Mouse (Mus musculus) kidney, postnatal 10 days (tissue): ENCODE measurements around the gene Gm20716.

Experiments
- DNase-seq: peaks from one replicate; pipeline ENCODE4 v3.0.0; 2021; ENCODE audit warnings: mixed read lengths

The Gm20716 gene

GRCm38 (mm10) chr2:168230026-168230728 is at the start of gene Gm20716, which contains the start of the genes Dpm1 and Mocs3:
Gene Gm20716, minus strand, starts transcription at chr2:168230364.
Gene Dpm1, minus strand, starts transcription at chr2:168230591.
Gene Mocs3, plus strand, starts transcription at chr2:168230622.
- peak; percentile 92 for DNase-seq

- DNase-seq = peak; percentile 86
Measured at GRCm38 (mm10) chr2:168274374-168274935, 44.3 kb upstream of the Gm20716 start.

GRCm38 (mm10) chr2:168273387-168273786 is 43.2 kb upstream of the Gm20716 start:
- no peak for DNase-seq

DNA sequence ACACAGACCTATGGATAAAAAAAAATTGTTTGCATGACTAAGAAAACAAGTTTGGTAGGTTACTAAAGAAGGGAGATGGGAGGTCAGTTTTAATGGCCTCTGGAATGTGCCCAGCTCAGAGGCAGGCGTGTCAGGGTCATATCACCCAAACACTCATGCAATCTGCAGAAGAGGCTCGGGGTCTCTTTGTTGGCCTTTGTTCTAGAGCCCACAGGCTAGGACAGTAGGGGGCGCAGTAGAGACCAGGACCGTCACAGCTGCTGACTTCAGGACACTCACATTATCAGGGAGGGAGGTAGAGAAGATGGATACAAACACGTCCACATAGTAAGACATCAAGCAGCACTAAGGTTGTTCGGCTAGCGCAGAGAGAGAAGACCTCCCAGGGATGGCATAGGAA is 37.9 kb upstream of the Gm20716 start:
- peak; percentile 64 for DNase-seq

DNA sequence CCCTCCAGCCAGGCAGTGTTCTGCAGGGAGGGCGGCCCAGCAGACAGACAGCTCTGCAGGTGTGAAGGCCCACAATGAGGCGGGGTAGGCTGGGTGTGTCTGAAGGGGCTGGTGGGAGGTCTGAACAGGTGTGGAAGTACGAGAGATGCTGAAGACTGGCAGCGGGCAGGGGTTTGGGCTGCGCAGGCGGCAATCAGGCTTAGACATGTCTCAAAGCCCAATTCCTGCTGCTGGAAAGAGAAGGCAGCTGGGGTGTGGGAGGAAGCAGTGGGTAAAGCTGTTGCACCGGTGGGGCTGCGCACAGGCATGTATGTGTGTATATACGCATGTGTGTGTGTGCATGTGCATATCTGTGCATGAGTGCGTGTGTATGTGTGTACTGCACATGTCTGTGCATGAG is 30.7 kb upstream of the Gm20716 start:
- no peak for DNase-seq

DNA sequence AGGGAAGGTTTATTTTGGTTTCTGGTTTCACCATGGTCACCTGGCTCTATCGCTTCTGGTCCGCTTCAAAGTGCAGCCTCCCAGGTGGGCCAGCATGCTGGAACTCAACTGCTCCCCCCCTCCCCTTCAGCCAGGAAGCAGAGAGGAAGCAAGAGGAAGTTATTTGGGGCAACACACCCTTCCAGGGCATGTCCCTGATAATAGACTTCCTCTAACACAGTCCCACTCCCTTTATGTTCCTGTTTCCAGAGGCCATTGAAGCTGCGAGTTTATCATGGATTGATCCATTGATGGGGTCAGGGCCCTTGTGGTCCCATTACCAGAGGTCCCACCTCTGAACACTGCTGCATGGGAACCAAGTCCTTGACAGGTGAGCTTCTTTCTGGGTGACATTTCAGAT is 30.0 kb upstream of the Gm20716 start:
- no peak for DNase-seq

- DNase-seq = no peak
Measured at GRCm38 (mm10) chr2:168259046-168259445, 28.9 kb upstream of the Gm20716 start.

- DNase-seq = no peak
Measured at GRCm38 (mm10) chr2:168257188-168257587, 27.0 kb upstream of the Gm20716 start.

DNA sequence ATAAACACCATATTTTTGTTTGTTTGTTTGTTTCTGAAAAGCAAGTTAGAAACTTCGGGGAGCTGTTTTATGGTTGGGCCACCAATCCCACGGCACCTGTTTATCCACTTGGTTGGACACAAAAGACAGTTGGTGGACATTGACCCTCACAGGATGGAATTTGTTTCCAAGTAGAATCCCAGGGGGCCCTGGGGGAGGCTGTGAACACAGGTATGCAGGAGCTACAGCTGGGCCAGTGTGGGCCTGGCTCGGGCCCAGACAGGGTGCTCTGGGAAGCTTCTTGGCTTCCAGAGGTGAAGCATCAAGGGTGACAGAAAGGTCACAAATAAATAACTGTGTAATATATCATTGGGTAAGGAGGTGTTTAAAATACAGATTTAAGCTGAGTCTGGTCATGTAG is 26.3 kb upstream of the Gm20716 start:
- DNase-seq = peak; percentile 63

DNA sequence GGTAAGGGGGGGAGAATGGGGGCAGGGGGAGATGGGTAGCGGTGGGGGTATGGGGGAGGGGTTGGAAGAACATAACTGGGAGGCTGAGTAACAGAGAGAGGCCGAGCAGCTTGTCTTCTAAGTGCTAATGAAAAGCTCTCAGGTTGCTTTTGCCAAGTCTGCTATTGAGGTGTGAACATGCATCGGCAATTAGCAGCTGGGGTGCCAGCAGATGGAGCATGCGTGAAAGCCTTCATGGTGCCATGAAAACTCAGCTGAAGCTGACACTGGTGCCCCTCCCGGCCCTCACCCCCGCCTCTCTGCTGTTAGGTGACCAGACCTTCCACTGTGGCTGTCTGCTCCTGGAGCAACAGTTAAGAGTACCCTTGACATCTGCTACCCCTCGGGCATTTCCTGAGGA is 23.7 kb upstream of the Gm20716 start:
- DNase-seq = no peak

DNA sequence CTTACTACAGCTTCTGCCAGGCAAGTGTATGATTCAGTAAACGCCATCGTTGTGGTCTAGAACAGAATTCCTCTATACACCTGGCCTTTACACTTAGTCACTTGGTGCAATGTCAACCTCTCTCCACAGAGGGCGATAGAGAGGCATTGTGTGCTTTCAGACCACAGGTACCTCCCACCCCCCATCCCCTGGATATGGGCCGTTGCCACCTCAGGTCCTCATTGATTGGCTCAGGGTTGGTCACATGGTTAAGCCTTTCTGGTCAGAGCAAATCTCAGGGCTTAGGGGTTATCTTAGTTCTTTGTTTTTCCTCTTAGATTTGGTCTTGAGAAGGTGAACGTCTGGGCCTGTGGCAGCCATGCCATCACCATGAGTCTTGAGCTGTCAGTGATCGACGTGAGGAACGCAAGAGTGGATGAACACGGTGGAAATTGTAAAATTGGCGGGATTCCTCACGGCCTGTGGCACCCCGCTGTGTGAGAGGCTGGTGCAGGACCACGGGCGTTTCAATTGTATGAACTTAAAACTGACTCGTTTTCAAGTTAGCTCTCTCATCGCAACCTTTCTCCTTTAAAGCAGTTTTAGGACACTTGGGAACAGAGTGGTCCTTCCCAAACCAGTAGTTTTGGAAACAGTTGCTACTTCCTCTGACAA is 22.6 kb upstream of the Gm20716 start:
- peak; percentile 55 for DNase-seq

- peak; percentile 91 for DNase-seq
Measured at GRCm38 (mm10) chr2:168250270-168250669, 20.1 kb upstream of the Gm20716 start.

- peak; percentile 49 for DNase-seq
Measured at GRCm38 (mm10) chr2:168248856-168249245, 18.7 kb upstream of the Gm20716 start.

DNA sequence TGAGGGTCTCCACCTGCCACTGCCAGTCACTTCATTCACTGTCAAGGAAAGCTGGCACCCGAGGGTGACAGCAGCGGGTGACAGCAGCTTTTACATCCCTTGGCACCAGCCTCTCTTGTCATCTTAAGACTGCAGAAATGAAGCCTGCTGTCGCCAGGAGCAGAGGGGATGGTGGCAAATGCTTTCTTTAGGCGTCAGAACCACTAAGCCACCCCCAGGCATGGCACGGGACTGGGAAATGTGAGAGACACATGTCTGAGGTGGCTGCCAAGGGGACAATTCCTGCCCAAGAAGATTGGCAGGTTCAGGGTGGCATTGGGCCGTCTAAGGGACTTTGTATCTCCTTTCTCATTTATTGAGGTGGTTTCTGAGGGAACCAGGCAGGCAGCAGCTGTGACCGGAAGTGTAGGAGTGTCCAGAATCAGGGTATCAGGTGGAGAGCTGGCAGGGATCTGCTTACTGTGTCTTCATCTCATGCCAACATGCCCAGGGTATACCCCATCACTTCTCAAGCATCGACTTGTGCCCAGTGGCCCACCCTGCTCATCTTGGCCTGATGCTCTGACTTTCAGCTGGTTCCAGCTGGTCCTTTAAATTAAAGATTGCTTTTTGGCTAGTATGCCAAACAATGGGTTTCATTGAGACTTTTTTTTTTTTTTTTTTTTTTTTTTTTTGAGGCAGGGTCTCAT is 18.1 kb upstream of the Gm20716 start:
- no peak for DNase-seq

DNA sequence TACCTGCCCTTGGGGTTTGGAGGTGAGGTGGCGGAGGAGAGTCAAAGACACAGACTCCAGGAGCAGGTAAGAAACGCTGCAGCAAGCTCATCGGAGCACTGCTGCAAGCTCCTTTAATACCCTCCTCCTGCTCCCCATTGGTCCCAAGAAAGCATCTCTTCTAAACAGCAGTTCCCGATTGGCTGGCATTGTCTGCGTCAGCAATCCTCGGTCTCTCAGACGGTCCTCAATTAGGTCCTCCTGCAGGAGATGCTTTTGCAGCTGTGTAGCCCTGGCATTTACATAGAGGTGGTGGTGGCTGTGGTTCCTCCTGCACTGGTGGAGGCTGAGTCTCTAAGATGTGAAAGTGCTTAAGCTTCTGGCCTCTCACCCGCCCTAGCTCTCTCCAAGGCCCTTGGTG is 15.4 kb upstream of the Gm20716 start:
- no peak for DNase-seq

DNA sequence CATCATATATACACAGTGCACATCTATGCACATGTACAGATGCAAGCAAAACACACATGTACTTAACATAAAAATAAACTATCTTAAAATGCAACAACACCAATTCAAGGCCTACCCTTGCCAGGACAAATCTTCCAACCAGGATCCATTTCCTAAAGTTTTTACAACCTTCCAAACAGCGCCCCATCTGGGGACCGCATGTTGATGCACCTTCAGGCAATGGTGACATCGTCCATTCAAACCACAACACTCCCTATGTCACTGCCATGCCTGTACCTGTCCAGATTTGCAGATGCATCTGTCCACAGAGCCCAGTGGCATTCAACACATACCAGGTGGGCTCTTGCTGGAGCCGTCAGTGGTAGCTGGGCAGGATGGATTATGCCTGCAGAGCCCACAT is 13.1 kb upstream of the Gm20716 start:
- DNase-seq = no peak

DNA sequence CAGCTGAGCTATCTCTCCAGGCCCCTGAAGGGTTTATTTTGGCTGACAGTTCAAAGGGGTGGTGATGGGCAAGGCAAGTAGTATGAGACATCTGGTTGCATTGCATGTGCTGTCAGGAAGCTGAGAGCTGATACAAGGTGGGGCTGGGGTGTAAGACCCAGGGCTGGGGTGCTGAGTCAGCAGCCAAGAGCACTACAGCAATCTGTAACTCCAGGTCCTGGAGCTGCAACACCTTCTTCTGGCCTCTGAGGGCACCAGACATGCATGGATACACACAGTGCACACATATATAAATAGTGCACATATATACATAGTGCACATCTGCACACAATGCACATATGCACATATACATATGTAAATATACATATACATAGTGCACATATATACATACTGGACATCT is 12.7 kb upstream of the Gm20716 start:
- no peak for DNase-seq

DNA sequence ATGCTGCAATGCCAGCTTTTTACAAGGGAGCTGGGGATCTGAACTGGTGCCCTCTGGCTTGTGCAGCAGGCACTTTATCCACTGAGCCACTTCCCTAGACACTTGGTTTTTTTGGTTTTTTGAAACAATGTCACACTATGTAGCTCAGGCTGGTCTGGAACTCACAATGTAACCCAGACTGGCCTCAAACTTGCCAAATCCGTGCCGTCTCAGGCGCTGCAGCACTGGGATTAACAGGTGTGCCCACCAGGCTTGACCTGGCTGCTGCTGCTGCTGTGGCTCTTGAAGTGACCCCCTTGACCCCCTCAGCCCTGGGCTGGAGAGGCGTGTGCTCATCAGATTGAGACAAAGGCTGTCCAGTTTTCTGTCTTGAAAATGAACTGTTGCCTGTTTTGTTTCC is 8.2 kb upstream of the Gm20716 start:
- DNase-seq = no peak

GRCm38 (mm10) chr2:168233286-168233685 is 3.1 kb upstream of the Gm20716 start:
- no peak for DNase-seq

DNA sequence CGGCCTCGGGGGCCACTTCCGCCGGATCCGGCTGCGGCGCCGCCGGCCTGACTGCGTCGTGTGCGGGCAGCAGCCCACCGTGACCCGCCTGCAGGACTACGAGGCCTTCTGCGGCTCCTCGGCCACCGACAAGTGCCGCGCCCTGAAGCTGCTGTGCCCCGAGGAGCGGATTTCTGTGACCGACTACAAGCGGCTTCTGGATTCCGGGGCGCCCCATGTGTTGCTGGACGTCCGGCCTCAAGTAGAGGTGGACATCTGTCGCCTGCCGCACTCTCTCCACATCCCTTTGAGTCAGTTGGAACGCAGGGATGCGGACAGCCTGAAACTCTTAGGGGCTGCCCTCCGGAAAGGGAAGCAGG is 1.3 kb upstream of the Gm20716 start:
- no peak for DNase-seq

- DNase-seq = peak; percentile 46
Measured at GRCm38 (mm10) chr2:168230773-168231470, 758 bp upstream of the Gm20716 start.

DNA sequence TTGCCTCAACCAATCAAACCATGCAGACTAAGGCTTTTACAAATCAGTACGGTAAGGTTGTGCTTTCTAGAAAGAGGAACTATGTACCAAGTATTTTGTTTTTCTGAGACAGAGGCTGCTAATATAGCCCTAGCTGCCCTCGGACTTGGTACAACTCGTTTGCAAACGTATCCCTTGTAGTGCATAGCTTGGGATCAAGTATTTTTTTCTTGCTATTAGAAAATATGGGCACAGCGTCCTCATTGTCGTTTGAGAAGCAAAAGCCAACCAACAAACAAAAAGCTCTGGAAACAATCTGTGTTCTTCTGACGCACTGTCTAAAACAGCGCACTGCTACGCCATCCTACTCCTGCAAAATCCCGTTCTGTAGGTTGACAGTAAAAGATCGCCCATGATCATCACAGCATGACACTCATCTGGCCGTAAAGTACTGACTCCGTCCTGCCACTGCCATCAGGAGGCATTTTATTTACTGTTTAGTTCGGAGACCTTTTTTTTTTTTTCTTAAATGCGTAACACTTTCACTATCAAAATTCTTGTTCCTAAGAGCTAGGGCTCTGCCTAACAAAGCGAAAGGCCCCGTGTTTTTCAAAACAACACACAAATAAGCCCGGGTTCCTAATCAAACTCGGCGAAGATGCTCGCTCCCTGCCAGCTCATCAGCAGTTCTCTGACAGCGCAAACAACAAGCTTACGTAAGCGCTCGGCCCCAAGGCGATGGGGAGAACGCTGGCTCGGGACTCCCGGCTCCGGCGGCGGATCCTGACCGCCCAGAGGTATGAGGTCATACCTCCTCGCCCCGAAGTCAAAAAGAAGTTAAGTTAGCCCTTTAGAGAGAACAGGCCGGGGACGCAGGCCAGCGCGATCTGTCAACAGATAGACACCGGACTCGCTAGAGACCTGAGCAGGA is 793 bp downstream of the Gm20716 start:
- DNase-seq = peak; percentile 52
